Mouse (Mus musculus) forebrain, embryonic 11.5 days (tissue): ENCODE measurements at regions not wholly inside any gene's neighbourhood (a gene's known extent, or its start where the extent isn't known, plus 50 kb on each side); places are given as distances from the start of the nearest gene placed in this dataset.
A peak's percentile ranks its signal among the peaks of the same experiment; 100 is the strongest.

Experiments used
- ATAC-seq: fragments of 200-750 bp; cut with Nextera tagmentation; replicated peaks from 2 replicates; pipeline ENCODE4 v1.8.0; 2017; ENCODE audit warnings: moderate TSS enrichment; ENCODE audit not compliant: low FRiP score
- DNase-seq: peaks from one replicate; pipeline ENCODE4 v3.0.0-alpha.2; 2017; ENCODE audit warnings: low spot score
- H3K27ac ChIP-seq: fragments of 300-500 bp; sonication (generic); 2 replicates; pipeline ENCODE4 v1.5.1; 2014; ENCODE audit warnings: low read depth, low read length
- H3K27me3 ChIP-seq: fragments of 300-500 bp; sonication (generic); 2 replicates; pipeline ENCODE4 v1.6.1; 2014; ENCODE audit warnings: mild to moderate bottlenecking, low read length, mixed read lengths; ENCODE audit not compliant: control insufficient read depth, insufficient read depth
- H3K36me3 ChIP-seq: fragments of 300-500 bp; sonication (generic); 2 replicates; pipeline ENCODE4 v1.6.1; 2014; ENCODE audit warnings: mild to moderate bottlenecking, low read length, moderate library complexity, mixed read lengths; ENCODE audit not compliant: control insufficient read depth, insufficient read depth
- H3K4me1 ChIP-seq: fragments of 300-500 bp; sonication (generic); replicated peaks from 2 replicates; pipeline ENCODE4 v1.6.1; 2014; ENCODE audit warnings: low read length, mixed read lengths; ENCODE audit not compliant: control insufficient read depth, insufficient read depth
- H3K4me2 ChIP-seq: fragments of 300-500 bp; sonication (generic); 2 replicates; pipeline ENCODE4 v1.6.1; 2014; ENCODE audit warnings: low read depth, mild to moderate bottlenecking, low read length, moderate library complexity, mixed read lengths; ENCODE audit not compliant: severe bottlenecking
- H3K4me3 ChIP-seq: fragments of 300-500 bp; sonication (generic); 2 replicates; pipeline ENCODE4 v1.5.1; 2014; ENCODE audit warnings: low read depth, low read length
- H3K9ac ChIP-seq: fragments of 300-500 bp; sonication (generic); 2 replicates; pipeline ENCODE4 v1.6.1; 2014; ENCODE audit warnings: low read length
- H3K9me3 ChIP-seq: fragments of 300-500 bp; sonication (generic); 2 replicates; pipeline ENCODE4 v1.6.1; 2016; ENCODE audit warnings: low read length, mixed read lengths; ENCODE audit not compliant: control insufficient read depth
- WGBS: fragments of 180-500 bp; shearing (Covaris S2); extraction: QIAGEN DNeasy Blood & Tissue Kit; methylation state at CpG from one replicate; pipeline ENCODE4 v1.1.7; 2014; 5-methylcytosine and 5-hydroxymethylcytosine counted together

DNA sequence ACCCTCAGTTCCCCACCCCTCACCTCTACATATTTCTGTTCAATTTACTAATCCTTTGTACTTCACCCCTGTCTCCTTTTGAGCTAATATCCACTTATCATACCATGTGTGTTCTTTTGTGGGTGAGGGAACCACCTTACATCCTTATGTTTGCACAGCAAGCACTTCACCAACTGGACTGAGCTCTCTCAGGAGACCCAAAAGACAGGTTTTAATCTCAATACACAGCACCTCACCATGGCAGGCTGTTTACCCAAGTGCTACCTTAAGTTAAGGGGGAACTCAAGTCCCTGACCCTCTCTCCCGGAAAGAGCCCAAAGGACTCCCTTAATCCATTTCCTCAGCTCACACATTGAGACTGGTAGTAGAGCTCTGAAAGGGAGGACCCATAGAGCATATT is 62.3 kb upstream of the Agr3 start:
- 88% methylated on average over 1 of the region's 1 CpGs for WGBS
- no peaks in the 10 kb centered on the region for H3K4me1 ChIP-seq
- no peaks in the 10 kb centered on the region for H3K9me3 ChIP-seq
- no peaks in the 10 kb centered on the region for H3K27me3 ChIP-seq
- no peak overlapping the region for H3K27ac ChIP-seq
- no peak for DNase-seq
- no peaks in the 10 kb centered on the region for H3K36me3 ChIP-seq
- H3K4me3 ChIP-seq, result no peak overlapping the region
- no peak overlapping the region for H3K4me2 ChIP-seq
- no peak overlapping the region for H3K9ac ChIP-seq
- ATAC-seq, result no peak

DNA sequence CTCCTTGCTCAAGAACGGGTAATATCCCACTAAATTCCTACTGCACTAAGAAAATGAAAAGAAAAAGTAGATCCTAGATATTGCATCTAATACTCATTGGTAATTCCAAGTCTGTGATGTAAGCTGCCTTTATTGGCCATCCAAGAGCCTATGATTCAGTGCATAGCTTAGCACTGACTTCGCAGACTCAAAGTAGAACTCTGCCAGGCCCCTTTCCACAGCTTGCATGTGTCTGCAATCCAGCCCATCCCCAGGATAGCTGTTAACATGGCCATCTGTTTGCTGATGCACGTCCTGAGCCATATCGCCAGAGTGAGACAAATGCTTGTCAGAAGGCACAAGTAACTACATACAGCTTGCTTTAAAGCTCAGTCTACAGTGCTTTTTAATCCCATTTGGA is 72.3 kb upstream of the Agr3 start:
- H3K4me3 ChIP-seq, result no peak overlapping the region
- no peak for ATAC-seq
- H3K9ac ChIP-seq, result no peak overlapping the region
- DNase-seq, result no peak
- no peak overlapping the region for H3K4me2 ChIP-seq
- WGBS, result 90% methylated on average over 4 of the region's 4 CpGs
- H3K27ac ChIP-seq, result no peak overlapping the region
- H3K27me3 ChIP-seq, result no peaks in the 10 kb centered on the region
- H3K36me3 ChIP-seq, result no peaks in the 10 kb centered on the region
- H3K4me1 ChIP-seq, result no peaks in the 10 kb centered on the region
- H3K9me3 ChIP-seq, result no peaks in the 10 kb centered on the region

DNA sequence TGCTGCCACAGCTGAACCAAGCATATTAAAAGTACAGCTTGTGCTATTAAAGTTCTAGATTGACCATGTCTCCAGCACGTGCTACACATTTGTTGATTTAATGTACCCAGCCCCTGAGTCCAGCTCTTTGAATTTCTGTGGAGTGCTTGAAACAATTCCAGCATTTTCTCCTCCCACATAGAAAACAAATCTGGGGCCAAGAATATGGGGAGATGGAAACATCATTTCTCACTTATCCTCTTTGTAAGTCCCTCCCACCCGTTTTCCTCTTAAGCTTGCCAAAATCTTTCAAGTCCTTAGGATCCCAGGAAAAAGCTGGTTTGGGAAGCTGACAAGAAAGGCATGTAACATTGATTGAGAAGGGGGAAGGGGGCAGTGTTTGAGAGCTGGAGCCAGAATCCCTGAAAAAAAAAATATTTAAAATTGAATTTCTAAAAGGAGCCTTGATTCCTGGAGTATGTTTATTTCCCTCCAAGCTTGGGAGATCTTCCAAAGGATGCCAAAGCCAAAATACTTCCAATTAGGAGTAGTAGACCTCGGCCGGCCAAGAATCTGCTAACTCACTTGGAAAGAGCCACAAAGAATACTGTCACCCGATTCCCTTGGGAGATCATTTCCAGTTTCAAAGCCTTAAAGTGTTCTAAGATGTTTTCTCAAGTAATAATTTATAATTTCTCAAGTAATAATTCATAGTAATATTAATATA is 78.4 kb upstream of the Agr3 start:
- ATAC-seq (no peak), DNase-seq (no peak)
- Histone ChIP-seq H3K9ac (no peak overlapping the region), H3K27me3 (no peaks in the 10 kb centered on the region), H3K27ac (no peak overlapping the region), H3K4me3 (no peak overlapping the region), H3K4me1 (no peaks in the 10 kb centered on the region), H3K36me3 (no peaks in the 10 kb centered on the region), H3K9me3 (no peaks in the 10 kb centered on the region), H3K4me2 (no peak overlapping the region)
- 88% methylated on average over 5 of the region's 5 CpGs for WGBS

DNA sequence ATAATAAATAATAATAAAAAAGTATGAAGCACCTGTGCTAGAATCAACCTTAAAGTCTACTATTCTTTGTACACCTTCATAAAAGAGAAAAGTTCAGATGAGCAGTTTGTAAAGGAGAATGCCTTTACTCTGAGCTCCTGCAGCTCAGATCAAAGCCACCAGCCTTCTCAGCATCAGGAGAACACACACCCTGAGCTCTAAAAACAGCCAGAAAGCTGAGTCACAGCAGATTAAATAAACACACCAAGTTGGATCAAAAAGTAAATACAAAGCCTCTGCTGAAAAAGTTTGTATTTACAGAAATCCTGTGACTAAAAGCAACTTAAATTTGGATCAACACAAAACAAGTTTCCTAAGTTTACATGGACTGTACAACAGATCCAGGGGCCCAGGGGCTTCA is 88.5 kb upstream of the Agr3 start:
- ATAC-seq, result no peak
- no peaks in the 10 kb centered on the region for H3K9me3 ChIP-seq
- H3K27ac ChIP-seq, result no peak overlapping the region
- H3K36me3 ChIP-seq, result no peaks in the 10 kb centered on the region
- no peaks in the 10 kb centered on the region for H3K27me3 ChIP-seq
- H3K9ac ChIP-seq, result no peak overlapping the region
- no peak overlapping the region for H3K4me3 ChIP-seq
- H3K4me1 ChIP-seq, result no peaks in the 10 kb centered on the region
- DNase-seq, result no peak
- H3K4me2 ChIP-seq, result no peak overlapping the region

DNA sequence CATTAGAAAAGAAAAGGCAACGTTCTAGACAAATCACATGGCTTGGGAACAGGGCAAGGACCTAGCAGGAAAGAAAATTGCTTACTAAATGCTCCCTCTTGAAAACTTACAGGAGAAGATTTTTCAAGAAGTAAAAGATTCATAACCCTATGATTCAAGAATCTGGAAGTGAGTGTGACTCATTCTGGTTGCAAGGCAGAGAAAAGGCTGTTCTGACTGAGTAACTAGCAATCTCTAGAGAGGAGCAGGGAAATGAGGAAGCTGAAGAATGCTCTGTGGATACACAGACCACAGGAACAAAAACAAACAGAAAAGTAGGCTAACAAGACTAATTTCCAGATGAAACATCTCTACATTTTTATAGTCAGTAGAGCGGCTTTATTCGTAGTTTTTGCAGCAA is 92.1 kb upstream of the Agr3 start:
- H3K9me3 ChIP-seq, result no peaks in the 10 kb centered on the region
- WGBS, result 84% methylated on average over 3 of the region's 3 CpGs
- no peak for ATAC-seq
- no peak overlapping the region for H3K27ac ChIP-seq
- no peaks in the 10 kb centered on the region for H3K36me3 ChIP-seq
- no peak overlapping the region for H3K9ac ChIP-seq
- no peak for DNase-seq
- H3K4me2 ChIP-seq, result no peak overlapping the region
- H3K27me3 ChIP-seq, result no peaks in the 10 kb centered on the region
- H3K4me3 ChIP-seq, result no peak overlapping the region
- H3K4me1 ChIP-seq, result no peaks in the 10 kb centered on the region

DNA sequence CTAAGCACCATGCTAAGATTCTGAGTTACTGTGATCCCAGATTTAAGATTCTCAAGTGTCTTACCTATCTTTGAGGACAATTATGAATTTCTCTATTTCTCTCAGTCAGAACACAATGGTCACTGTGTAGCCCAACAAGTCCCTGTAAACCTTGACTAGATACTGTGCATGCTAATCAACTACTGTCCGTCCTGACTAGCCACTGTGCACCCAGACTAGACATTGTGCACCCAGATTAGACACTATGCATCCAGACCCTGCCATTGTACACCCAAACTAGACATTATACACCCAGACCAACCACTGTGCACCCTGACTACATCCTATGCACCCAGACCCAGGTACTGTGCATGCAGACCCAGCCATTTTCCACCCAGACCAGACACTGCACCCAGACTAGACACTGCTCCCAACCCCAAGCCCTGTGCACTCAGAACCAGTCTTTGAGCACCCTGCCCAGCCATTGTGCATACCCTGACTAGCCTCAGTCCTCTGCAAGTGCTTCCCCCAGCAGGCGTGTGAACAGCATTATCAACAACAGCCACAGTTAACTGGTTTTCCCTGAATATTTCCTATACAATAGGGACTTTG is 93.4 kb upstream of the Agr3 start:
- H3K27me3 ChIP-seq, result no peaks in the 10 kb centered on the region
- H3K27ac ChIP-seq, result no peak overlapping the region
- H3K4me2 ChIP-seq, result no peak overlapping the region
- DNase-seq (no peak), ATAC-seq (no peak)
- WGBS, result 78% methylated on average over 2 of the region's 2 CpGs
- no peaks in the 10 kb centered on the region for H3K9me3 ChIP-seq
- H3K36me3 ChIP-seq, result no peaks in the 10 kb centered on the region
- H3K4me1 ChIP-seq, result no peaks in the 10 kb centered on the region
- no peak overlapping the region for H3K9ac ChIP-seq
- H3K4me3 ChIP-seq, result no peak overlapping the region

DNA sequence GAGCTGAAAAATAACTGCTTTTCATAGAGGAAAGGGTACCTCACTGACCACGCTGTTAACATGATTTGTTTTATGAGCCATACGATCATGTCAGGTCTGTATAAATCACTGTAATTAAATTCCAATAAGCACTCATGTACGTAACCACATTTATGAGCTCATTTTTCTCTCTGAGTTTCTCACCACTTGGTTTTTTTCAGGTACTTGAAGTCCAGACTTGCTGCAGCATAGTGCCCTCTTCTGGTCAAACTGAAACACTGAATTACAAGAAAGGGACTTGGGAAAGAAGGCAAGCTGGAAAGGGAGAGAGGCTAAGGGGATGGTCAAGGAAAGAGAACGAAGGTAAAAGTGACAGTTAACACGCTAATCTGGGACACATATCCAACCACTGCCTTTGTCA is 94.2 kb upstream of the Agr3 start:
- 19% methylated on average over 5 of the region's 5 CpGs for WGBS

DNA sequence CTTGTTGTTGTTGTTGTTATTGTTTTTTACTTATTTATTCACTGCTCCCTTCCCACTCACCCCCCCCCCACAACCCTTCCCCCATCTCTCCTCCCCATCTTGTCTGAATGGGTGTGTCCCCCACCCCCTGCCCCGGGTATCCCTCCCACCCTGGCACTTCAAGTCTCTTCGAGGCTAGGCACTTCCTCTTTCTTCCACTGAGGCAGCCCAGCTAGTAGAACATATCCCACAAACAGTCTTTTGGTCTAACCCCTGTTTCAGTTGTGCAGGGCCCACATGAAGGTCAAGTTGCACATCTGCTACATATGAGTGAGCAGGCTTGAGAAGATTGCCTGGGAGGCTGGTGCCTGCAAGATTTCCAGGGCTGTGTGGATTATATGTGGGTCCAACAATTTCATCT is 97.6 kb upstream of the Agr3 start:
- no peak overlapping the region for H3K9ac ChIP-seq
- no peaks in the 10 kb centered on the region for H3K4me1 ChIP-seq
- no peaks in the 10 kb centered on the region for H3K9me3 ChIP-seq
- H3K4me2 ChIP-seq, result no peak overlapping the region
- H3K27me3 ChIP-seq, result no peaks in the 10 kb centered on the region
- no peak overlapping the region for H3K27ac ChIP-seq
- WGBS, result 85% methylated on average over 2 of the region's 2 CpGs
- no peak for ATAC-seq
- no peaks in the 10 kb centered on the region for H3K36me3 ChIP-seq
- H3K4me3 ChIP-seq, result no peak overlapping the region
- DNase-seq, result no peak

More for the DNA sequence above, 94.2 kb upstream of the Agr3 start:
- H3K27ac ChIP-seq, result no peak overlapping the region
- H3K4me3 ChIP-seq, result no peak overlapping the region
- DNase-seq, result no peak
- no peak overlapping the region for H3K9ac ChIP-seq
- no peaks in the 10 kb centered on the region for H3K9me3 ChIP-seq
- 0 out of 2 replicates have a peak, but pooled peaks have one; percentile 46 for ATAC-seq
- H3K36me3 ChIP-seq, result no peaks in the 10 kb centered on the region
- H3K4me1 ChIP-seq, result no peaks in the 10 kb centered on the region
- H3K27me3 ChIP-seq, result no peaks in the 10 kb centered on the region
- no peak overlapping the region for H3K4me2 ChIP-seq

DNA sequence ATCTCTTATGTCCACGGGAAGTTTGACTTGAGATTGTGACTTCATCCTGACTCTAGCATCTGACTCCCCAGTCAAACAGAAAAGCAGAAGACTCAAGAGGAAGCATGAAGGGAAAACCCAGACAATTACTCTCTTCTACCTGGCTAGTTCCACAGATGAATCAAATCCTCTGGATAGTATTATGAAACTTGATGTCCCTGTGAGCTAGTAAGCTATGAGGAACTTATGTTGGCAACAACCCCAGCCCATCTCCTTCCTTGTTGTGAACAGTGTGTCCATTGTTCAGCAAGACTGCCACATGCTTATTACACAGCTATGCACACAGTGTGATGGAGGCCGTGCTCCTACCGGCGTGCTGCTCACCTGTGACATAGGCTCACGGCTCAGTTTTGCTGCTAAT is 98.4 kb upstream of the Agr3 start:
- no peak for DNase-seq
- Histone ChIP-seq H3K4me2 (no peak overlapping the region), H3K9ac (no peak overlapping the region), H3K9me3 (no peaks in the 10 kb centered on the region), H3K36me3 (no peaks in the 10 kb centered on the region), H3K27ac (no peak overlapping the region), H3K4me3 (no peak overlapping the region), H3K4me1 (no peaks in the 10 kb centered on the region), H3K27me3 (no peaks in the 10 kb centered on the region)
- ATAC-seq, result no peak
- 96% methylated on average over 5 of the region's 5 CpGs for WGBS
